Mouse (Mus musculus) embryo, embryonic 11 days (tissue): ENCODE measurements around the gene Ralgps1.
"Not testable (repeated sequence)": the region's sequence is repeated elsewhere in the genome, so short reads cannot be mapped to it uniquely, and the experiment has no call there.

Experiments used
- DNase-seq: peaks from one replicate; pipeline ENCODE4 v3.0.0-alpha.2; 2015

Gene Ralgps1

DNA sequence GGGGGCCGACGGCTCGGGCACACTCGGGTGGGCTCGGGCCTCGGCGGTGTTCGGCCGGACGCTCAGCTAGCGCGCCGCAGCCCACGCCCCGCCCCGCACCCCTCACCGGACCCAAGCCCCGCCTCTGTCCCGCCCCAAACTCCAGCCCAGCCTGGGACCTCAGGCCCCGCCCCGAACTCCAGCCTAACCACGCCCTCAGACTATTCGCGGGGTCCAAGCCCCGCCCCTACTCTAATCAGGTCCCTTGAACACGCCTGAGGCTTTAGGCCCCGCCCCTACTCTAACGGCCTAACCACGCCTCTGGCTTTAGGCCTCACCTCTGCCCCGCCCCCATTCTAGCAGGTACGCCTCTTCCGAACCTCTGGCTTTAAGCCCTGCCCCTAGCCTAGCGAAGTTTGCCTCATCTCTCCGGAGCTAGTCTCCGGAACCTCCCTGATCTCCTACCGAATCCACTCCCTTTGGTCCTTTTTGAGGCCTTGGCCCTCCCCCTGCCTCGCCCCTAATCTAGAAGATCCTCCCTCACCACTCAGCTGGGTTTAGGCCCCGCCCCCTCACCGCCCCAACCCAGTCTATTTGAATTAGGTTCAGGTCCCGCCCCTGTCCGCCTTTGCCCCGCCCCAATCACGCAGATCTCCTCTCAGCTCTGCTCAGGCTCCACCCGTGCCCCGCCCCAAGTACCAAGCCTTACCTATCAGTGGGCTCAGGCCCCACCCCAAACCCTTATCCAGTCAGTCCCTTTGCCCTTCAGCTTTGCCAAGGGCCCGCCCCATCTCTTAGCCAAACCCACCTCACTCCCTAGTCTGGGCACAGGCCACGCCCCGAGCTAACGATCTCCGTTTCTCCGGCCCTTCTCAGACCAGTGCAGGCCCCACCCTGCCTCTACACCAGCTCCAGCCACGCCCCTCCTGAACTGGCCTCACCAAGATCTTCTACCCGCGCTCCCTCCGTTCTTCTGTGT is 240.5 kb downstream of the Ralgps1 start:
- DNase-seq, result peak; percentile 98

DNA sequence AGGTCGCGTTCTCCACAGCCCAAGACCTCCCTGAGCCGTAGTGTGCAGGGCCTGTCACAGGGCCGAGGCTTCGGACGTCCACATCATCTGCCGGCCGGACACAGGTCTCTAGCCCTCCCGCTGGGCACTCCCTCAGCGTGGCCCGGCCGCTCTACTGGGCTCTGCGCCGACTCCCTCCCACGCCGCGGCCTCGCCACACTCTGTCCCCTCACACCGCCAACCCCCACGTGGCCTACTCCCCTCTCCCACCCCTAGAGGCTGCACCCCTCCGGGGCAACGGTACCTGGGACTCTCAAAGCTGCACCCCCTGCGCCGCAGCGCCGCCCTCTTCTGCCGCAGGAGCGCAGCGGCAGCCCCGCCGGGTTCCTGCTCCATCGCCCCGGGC is 241.2 kb downstream of the Ralgps1 start:
- no peak for DNase-seq

- DNase-seq, result peak; percentile 7
Observed at GRCm38 (mm10) chr2:33129696-33130095, 241.6 kb downstream of the Ralgps1 start.

GRCm38 (mm10) chr2:33129005-33129404 is 242.3 kb downstream of the Ralgps1 start:
- DNase-seq, result no peak

DNA sequence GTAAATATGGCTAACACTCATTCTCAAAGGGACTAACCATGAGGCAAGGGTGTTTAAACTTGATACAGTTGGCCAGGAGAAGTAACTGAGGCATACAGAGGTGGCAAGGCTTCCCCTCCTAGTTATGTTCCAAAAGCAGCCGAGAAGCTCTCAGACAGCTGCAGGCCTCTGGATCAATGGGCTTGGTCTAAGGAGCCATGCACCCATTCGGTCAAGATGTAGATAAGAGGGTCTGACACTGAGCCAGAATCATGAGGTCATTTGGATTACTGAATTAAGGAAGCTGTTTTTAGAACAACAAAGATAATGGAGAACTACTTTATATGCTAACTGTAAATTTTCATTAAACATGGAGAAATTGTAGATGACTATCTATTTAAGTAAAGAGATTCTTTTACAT is 244.0 kb downstream of the Ralgps1 start:
- DNase-seq, result no peak

DNA sequence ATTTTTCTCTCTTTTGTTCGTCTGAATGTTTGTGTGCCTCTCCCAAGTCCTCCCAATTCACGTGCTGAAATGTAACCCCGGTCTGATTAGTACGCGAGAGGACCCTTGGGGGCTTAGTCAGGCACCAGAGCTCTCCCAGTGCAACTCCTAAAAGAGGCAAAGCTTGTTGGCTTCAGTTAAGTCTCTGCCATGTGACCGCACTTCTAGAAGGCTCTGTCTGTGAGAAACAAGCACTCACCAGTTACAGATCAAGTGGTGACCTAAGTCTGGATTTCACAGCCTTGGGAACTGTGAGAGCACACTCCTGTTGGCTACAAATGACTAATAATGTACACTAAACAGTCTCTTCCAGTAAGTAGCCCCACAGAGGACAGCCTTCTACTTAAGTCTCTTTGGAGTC is 248.4 kb downstream of the Ralgps1 start:
- no peak for DNase-seq

GRCm38 (mm10) chr2:33100536-33100935 is 270.8 kb downstream of the Ralgps1 start:
- DNase-seq, result no peak

DNA sequence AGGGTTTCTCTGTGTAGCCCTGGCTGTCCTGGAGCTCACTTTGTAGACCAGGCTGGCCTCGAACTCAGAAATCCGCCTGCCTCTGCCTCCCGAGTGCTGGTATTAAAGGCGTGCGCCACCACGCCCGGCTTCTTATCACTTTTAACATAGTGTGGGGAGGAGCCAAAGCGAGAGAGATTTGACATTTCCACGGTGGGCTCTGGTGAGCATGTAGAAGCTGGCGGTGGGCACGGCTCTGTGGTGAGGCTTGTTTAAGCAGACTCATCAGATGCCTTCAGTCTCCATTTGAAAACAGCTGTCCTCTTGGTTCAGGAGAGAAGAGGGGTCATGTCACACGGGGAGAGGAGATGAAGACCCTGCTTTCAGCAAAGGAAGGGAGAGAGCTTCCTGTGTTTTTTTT is 274.0 kb downstream of the Ralgps1 start:
- DNase-seq, result not testable (repeated sequence)

- DNase-seq, result peak; percentile 5
Observed at GRCm38 (mm10) chr2:33095221-33095671, 276.0 kb downstream of the Ralgps1 start.

- DNase-seq, result no peak
Observed at GRCm38 (mm10) chr2:33090620-33091520, 280.4 kb downstream of the Ralgps1 start.

DNA sequence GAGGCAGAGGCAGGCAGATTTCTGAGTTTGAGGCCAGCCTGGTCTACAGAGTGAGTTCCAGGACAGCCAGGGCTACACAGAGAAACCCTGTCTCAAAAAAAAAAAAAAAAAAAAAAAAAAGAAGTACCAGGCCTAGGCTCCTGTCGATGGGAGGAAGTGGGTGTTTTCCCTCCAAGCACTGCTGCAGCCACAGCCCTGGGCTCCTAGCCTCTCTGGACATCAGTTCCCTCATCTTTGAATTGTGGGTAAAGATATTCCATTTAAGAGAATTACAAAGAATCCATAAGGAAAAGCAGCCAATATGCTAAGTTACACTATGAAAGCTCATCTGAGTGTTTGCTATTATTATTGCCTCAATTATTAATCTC is 281.3 kb downstream of the Ralgps1 start:
- not testable (repeated sequence) for DNase-seq

GRCm38 (mm10) chr2:33089356-33090032 is 281.8 kb downstream of the Ralgps1 start:
- DNase-seq, result no peak

GRCm38 (mm10) chr2:33086671-33087363 is 284.5 kb downstream of the Ralgps1 start:
- no peak for DNase-seq

DNA sequence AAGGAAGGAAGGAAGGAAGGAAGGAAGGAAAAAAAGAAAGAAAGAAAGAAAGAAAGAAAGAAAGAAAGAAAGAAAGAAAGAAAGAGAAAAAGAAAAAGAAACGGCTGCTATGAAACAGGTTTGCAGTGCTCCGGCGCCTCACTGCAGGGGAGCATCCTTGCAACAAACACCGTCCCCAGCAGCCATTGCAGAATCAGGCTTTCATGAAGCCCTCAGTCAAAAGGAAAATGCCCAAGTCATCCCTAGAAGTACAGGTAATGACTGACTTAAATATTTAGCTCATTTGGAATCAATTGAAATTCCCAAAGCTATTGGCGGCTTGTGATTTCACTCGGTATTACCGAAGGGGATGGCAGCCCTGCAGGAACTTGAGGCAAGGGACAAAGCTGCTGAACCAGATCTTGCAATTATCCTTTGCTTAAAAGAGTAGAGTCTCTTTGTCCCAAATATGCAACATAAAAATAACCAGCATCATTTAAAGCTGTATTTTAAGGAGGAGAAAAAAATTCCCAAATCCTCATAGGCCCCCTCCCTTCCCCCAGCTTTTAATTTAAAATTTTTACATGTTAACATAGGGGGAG is 285.2 kb downstream of the Ralgps1 start:
- no peak for DNase-seq

DNA sequence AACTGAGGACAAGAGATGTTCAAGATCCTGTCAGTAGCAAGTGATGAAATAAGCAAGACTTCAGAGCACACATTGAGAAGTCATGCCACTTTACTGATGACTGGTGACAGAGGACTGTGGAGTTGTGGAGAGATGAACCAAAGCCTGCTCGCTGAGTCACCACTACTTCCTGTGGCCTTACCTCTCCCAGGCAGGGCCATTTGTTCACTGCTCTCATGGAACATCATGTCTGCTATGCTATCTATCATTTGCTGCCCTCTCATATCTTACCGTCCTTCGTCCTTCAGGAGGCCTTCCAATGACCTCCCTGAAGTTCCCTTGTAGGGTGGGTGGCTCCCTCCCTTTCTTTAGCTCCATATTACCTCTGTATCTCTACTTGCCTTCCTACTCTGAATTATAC is 287.1 kb downstream of the Ralgps1 start:
- no peak for DNase-seq
